Mouse (Mus musculus) CH12.LX (cell line): Measurements from ENCODE around the gene Dtx3l. TPM values are rescaled to one million over a fixed set of nuclear protein-coding genes. Genes with fewer than 3 reads are reported as not detected.
A peak's percentile ranks its signal among the peaks of the same experiment; 100 is the strongest.

Experiments used
- DNase-seq: peaks from one replicate; pipeline ENCODE4 v3.0.0-alpha.2; 2013; ENCODE audit errors: extremely low read depth
- H3K27ac ChIP-seq: 2 replicates; pipeline ENCODE4 v1.5.1; 2012; ENCODE audit warnings: low read depth, mild to moderate bottlenecking, control low read depth, moderate library complexity; ENCODE audit not compliant: insufficient read depth
- H3K27me3 ChIP-seq: replicated peaks from 2 replicates; pipeline ENCODE3; 2012; ENCODE audit warnings: inconsistent platforms
- H3K36me3 ChIP-seq, 2 experiments: replicated peaks in 1 of 2; 2 replicates each; pipeline versions ENCODE3 to v1.6.1; 2012; ENCODE audit warnings: inconsistent platforms in 1 of 2, low read length in 1 of 2, mild to moderate bottlenecking in 1 of 2, mixed read lengths in 1 of 2, moderate library complexity in 1 of 2; ENCODE audit not compliant: control insufficient read depth in 1 of 2, insufficient read depth in 1 of 2
- H3K4me1 ChIP-seq, 2 experiments: 2 replicates each; pipeline ENCODE4 v1.6.1; 2012; ENCODE audit warnings: inconsistent platforms in 1 of 2, moderate library complexity in 1 of 2; ENCODE audit not compliant: insufficient read depth in 2 of 2, control insufficient read depth in 1 of 2
- H3K4me2 ChIP-seq: 2 replicates; pipeline ENCODE4 v1.6.1; 2012; ENCODE audit warnings: low read depth, mild to moderate bottlenecking, control low read depth; ENCODE audit not compliant: poor library complexity, insufficient read depth, severe bottlenecking
- H3K4me3 ChIP-seq, 3 experiments: fragments of 150-350 bp in 1 of 3; sonication (generic) in 1 of 3; replicated peaks in 1 of 3; 2 replicates each; pipeline versions ENCODE3 to v1.5.1; 2011 to 2012; ENCODE audit warnings: low read depth in 2 of 3, low read length in 2 of 3, mild to moderate bottlenecking in 2 of 3, moderate library complexity in 2 of 3, control low read depth in 1 of 3, improper control_type of control experiment in 1 of 3, inconsistent platforms in 1 of 3, mixed read lengths in 1 of 3; ENCODE audit not compliant: poor library complexity in 1 of 3
- H3K79me2 ChIP-seq: replicated peaks from 2 replicates; pipeline ENCODE4 v1.6.1; 2012; ENCODE audit warnings: mild to moderate bottlenecking, moderate library complexity; ENCODE audit not compliant: control insufficient read depth, poor library complexity, insufficient read depth, severe bottlenecking; ENCODE audit errors: extremely low read depth
- H3K9ac ChIP-seq: 2 replicates; pipeline ENCODE4 v1.6.1; 2012; ENCODE audit warnings: low read depth, mild to moderate bottlenecking, control low read depth, moderate library complexity; ENCODE audit not compliant: insufficient read depth
- H3K9me3 ChIP-seq: replicated peaks from 2 replicates; pipeline ENCODE3; 2012; ENCODE audit warnings: low read length, inconsistent platforms, mixed read lengths
- BHLHE40 ChIP-seq: IDR thresholded peaks from 2 replicates; pipeline ENCODE4 v1.6.1; 2011; ENCODE audit warnings: mild to moderate bottlenecking, low read depth, low read length, improper control_type of control experiment
- CHD1 ChIP-seq: IDR thresholded peaks from 2 replicates; pipeline ENCODE4 v1.6.1; 2012; ENCODE audit warnings: low read depth, low read length, improper control_type of control experiment, inconsistent platforms
- CHD2 ChIP-seq: IDR thresholded peaks from 2 replicates; pipeline ENCODE4 v1.6.1; 2011; ENCODE audit warnings: low read length, improper control_type of control experiment
- CTCF ChIP-seq, 2 experiments: IDR thresholded peaks in 1 of 2; conservative IDR thresholded peaks in 1 of 2; 2 replicates each; pipeline ENCODE4 v1.5.1; 2011 to 2012; ENCODE audit warnings: low read depth in 2 of 2, low read length in 2 of 2, improper control_type of control experiment in 1 of 2, inconsistent platforms in 1 of 2, mild to moderate bottlenecking in 1 of 2, moderate library complexity in 1 of 2
- E2F4 ChIP-seq: IDR thresholded peaks from 2 replicates; pipeline ENCODE4 v1.6.1; 2011; ENCODE audit warnings: low read depth, low read length, improper control_type of control experiment; ENCODE audit not compliant: insufficient replicate concordance
- ELF1 ChIP-seq: IDR thresholded peaks from 2 replicates; pipeline ENCODE4 v1.6.1; 2014; ENCODE audit warnings: low read depth, mild to moderate bottlenecking, inconsistent platforms, low read length, improper control_type of control experiment
- EP300 ChIP-seq: IDR thresholded peaks from 2 replicates; pipeline ENCODE4 v1.6.1; 2011; ENCODE audit warnings: low read length, improper control_type of control experiment
- ETS1 ChIP-seq: conservative IDR thresholded peaks from 2 replicates; pipeline ENCODE4 v1.6.1; 2012; ENCODE audit warnings: low read depth, mild to moderate bottlenecking, inconsistent platforms, low read length, improper control_type of control experiment, moderate library complexity
- GABPA ChIP-seq: IDR thresholded peaks from 2 replicates; pipeline ENCODE4 v1.6.1; 2012; ENCODE audit warnings: low read depth, low read length, improper control_type of control experiment, inconsistent platforms; ENCODE audit not compliant: insufficient replicate concordance
- HCFC1 ChIP-seq: IDR thresholded peaks from 2 replicates; pipeline ENCODE4 v1.6.1; 2012; ENCODE audit warnings: low read depth, mild to moderate bottlenecking, inconsistent platforms, low read length, improper control_type of control experiment
- IRF4 ChIP-seq: IDR thresholded peaks from 2 replicates; pipeline ENCODE4 v1.6.1; 2014; ENCODE audit warnings: low read depth, mild to moderate bottlenecking, inconsistent platforms, low read length, improper control_type of control experiment
- JUN ChIP-seq: IDR thresholded peaks from 2 replicates; pipeline ENCODE4 v1.6.1; 2011; ENCODE audit warnings: low read depth, mild to moderate bottlenecking, low read length, improper control_type of control experiment, moderate library complexity; ENCODE audit not compliant: insufficient read depth
- JUND ChIP-seq: conservative IDR thresholded peaks from 2 replicates; pipeline ENCODE4 v1.6.1; 2011; ENCODE audit warnings: low read depth, low read length, improper control_type of control experiment
- KAT2A ChIP-seq: IDR thresholded peaks from 2 replicates; pipeline ENCODE4 v1.6.1; 2012; ENCODE audit warnings: low read length, improper control_type of control experiment, inconsistent platforms; ENCODE audit not compliant: insufficient replicate concordance
- MAFK ChIP-seq: IDR thresholded peaks from 2 replicates; pipeline ENCODE4 v1.6.1; 2011; ENCODE audit warnings: low read length, improper control_type of control experiment; ENCODE audit not compliant: insufficient replicate concordance
- MAX ChIP-seq: IDR thresholded peaks from 2 replicates; pipeline ENCODE4 v1.6.1; 2011; ENCODE audit warnings: low read length, improper control_type of control experiment
- MAZ ChIP-seq: IDR thresholded peaks from 2 replicates; pipeline ENCODE4 v1.6.1; 2012; ENCODE audit warnings: low read depth, mild to moderate bottlenecking, inconsistent platforms, low read length, improper control_type of control experiment, moderate library complexity
- MEF2A ChIP-seq: IDR thresholded peaks from 2 replicates; pipeline ENCODE4 v1.6.1; 2014; ENCODE audit warnings: low read depth, mild to moderate bottlenecking, inconsistent platforms, low read length, improper control_type of control experiment, borderline replicate concordance
- MXI1 ChIP-seq: IDR thresholded peaks from 2 replicates; pipeline ENCODE4 v1.6.1; 2011; ENCODE audit warnings: mild to moderate bottlenecking, low read depth, low read length, improper control_type of control experiment
- MYC ChIP-seq: IDR thresholded peaks from 2 replicates; pipeline ENCODE4 v1.6.1; 2011; ENCODE audit warnings: low read depth, mild to moderate bottlenecking, improper control_type of control experiment, low read length
- NELFE ChIP-seq: IDR thresholded peaks from 2 replicates; pipeline ENCODE4 v1.6.1; 2011; ENCODE audit warnings: low read depth, low read length, improper control_type of control experiment
- NRF1 ChIP-seq: IDR thresholded peaks from 2 replicates; pipeline ENCODE4 v1.6.1; 2014; ENCODE audit warnings: low read depth, mild to moderate bottlenecking, inconsistent platforms, low read length, improper control_type of control experiment, moderate library complexity
- PAX5 ChIP-seq: IDR thresholded peaks from 2 replicates; pipeline ENCODE4 v1.6.1; 2012; ENCODE audit warnings: low read length, inconsistent platforms, mixed read lengths
- POLR2A ChIP-seq: IDR thresholded peaks from 2 replicates; pipeline ENCODE4 v1.6.1; 2011; ENCODE audit warnings: low read depth, mild to moderate bottlenecking, improper control_type of control experiment, low read length
- POLR2AphosphoS2 ChIP-seq: IDR thresholded peaks from 2 replicates; pipeline ENCODE4 v1.6.1; 2011; ENCODE audit warnings: low read depth, low read length, improper control_type of control experiment
- RAD21 ChIP-seq: IDR thresholded peaks from 2 replicates; pipeline ENCODE4 v1.6.1; 2011; ENCODE audit warnings: low read depth, mild to moderate bottlenecking, low read length, improper control_type of control experiment, moderate library complexity
- SIN3A ChIP-seq: IDR thresholded peaks from 2 replicates; pipeline ENCODE4 v1.6.1; 2012; ENCODE audit warnings: low read length, improper control_type of control experiment, inconsistent platforms
- SMC3 ChIP-seq: IDR thresholded peaks from 2 replicates; pipeline ENCODE4 v1.6.1; 2011; ENCODE audit warnings: low read depth, low read length, improper control_type of control experiment
- TBP ChIP-seq: conservative IDR thresholded peaks from 2 replicates; pipeline ENCODE4 v1.6.1; 2011; ENCODE audit warnings: low read depth, low read length, improper control_type of control experiment
- TCF12 ChIP-seq: IDR thresholded peaks from 2 replicates; pipeline ENCODE4 v1.6.1; 2014; ENCODE audit warnings: low read depth, mild to moderate bottlenecking, inconsistent platforms, low read length, improper control_type of control experiment
- UBTF ChIP-seq: IDR thresholded peaks from 2 replicates; pipeline ENCODE4 v1.6.1; 2012; ENCODE audit warnings: low read depth, mild to moderate bottlenecking, inconsistent platforms, low read length, improper control_type of control experiment, moderate library complexity
- USF1 ChIP-seq: IDR thresholded peaks from 2 replicates; pipeline ENCODE4 v1.6.1; 2014; ENCODE audit warnings: low read depth, mild to moderate bottlenecking, inconsistent platforms, low read length, improper control_type of control experiment
- USF2 ChIP-seq: conservative IDR thresholded peaks from 2 replicates; pipeline ENCODE4 v1.6.1; 2011; ENCODE audit warnings: low read depth, low read length, improper control_type of control experiment
- ZC3H11A ChIP-seq: IDR thresholded peaks from 2 replicates; pipeline ENCODE4 v1.6.1; 2012; ENCODE audit warnings: low read depth, mild to moderate bottlenecking, inconsistent platforms, low read length, improper control_type of control experiment
- ZKSCAN1 ChIP-seq: IDR thresholded peaks from 2 replicates; pipeline ENCODE4 v1.6.1; 2012; ENCODE audit warnings: low read depth, inconsistent platforms, low read length, improper control_type of control experiment, borderline replicate concordance
- ZMIZ1 ChIP-seq: IDR thresholded peaks from 2 replicates; pipeline ENCODE4 v1.6.1; 2012; ENCODE audit warnings: low read depth, mild to moderate bottlenecking, inconsistent platforms, low read length, improper control_type of control experiment
- ZNF384 ChIP-seq: IDR thresholded peaks from 2 replicates; pipeline ENCODE4 v1.6.1; 2012; ENCODE audit warnings: low read depth, low read length, improper control_type of control experiment, inconsistent platforms
- dilution Hi-C: fragments of 300-500 bp; cut with MboI; formaldehyde crosslinking; loops from 2 replicates; pipeline ENCODE4 v1.14.3; 2020; ENCODE audit warnings: low sequenced_read_pairs; ENCODE audit not compliant: extremely low pct_unique_long_range_greater_than_20kb, extremely low pct_ligation_motif_present
- in situ Hi-C: fragments of 300-500 bp; cut with MboI; formaldehyde crosslinking; loops from 3 replicates; pipeline ENCODE4 v1.14.3; 2019; ENCODE audit warnings: low sequenced_read_pairs, low pct_ligation_motif_present, low pct_unique_long_range_greater_than_20kb, mixed read lengths
- polyA plus RNA-seq: library from polyadenylated mRNA; unstranded; fragments of >175 nt; gene quantifications from 2 replicates; pipeline ENCODE4 v1.2.1, GENCODE M21; 2012; ENCODE audit warnings: low read depth; ENCODE audit not compliant: insufficient read length
- total RNA-seq, 2 experiments: library from RNA; depleted of rRNA; stranded (reverse); fragments of 300-350 nt in 1 of 2; fragments of >200 nt in 1 of 2; gene quantifications; 2 replicates each; pipeline ENCODE4 v1.2.3; 2012 to 2014

Gene Dtx3l
- 10.7 and 14.4 TPM in 2 replicates for total RNA-seq (2012; rRNA removed)
- total RNA-seq (2014; rRNA removed), result 20.4 and 21.1 TPM in 2 replicates
- polyA plus RNA-seq, result 12.8 and 17.4 TPM in 2 replicates

DNA sequence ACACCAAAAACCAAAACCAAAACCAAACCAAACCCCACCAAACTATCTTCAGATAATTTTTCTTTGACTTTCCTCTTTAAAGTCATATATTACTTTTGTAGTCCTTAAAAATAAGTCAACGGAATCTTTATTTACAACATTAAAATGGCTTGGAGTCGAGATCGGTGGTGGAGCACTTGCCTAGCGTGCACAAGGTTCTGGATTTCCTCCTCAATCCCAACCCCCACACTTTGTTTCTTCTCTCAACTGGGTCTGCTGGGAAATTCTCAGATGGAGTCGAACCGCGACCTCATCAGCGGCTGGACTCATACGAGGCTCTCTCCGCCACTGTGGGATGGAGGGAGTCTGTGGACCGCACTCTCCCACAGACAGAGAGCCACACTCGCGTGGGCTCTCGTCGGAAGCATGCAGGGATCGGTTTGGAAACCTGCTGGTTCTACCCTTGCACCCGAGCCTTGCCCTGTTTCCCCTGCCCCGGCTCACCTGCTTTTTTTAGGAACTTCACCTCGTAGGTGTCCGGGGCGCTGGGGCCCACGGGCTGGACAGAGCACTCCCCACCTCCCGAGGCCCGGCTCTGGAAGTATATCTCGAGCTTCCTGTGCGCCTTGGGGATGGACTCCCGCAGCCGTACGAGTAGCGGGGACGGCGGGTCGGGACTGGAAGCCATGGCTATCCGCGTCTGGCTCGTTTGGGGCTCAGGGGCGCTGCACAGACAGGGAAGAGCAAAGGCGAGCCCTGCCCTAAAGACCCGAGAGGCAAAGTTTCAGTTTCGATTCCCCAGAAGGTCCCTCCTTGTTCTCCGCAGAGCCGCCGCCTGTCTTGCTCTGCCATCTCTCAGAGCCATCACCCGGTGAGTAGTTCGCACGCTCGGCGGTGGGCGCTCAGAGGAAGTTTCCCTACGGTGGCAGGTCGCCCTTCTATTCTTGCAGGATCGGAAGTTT lies at the start of gene Dtx3l, which contains the start of gene Parp9:
TSS of gene Dtx3l (minus strand) at position 941 of the 941 bp plus-strand sequence.
TSS of gene Parp9 (plus strand) at position 260 of the 941 bp plus-strand sequence.
- H3K36me3 ChIP-seq, result peaks cover 32 to 57% of the 10 kb centered on the region in 2 experiments
- peak within 1 kb of the TSS; percentile 68 to 100 (median 69) for H3K4me3 ChIP-seq
- dilution Hi-C loops (no loop called here), in situ Hi-C loops (loop anchor here (5.0 to 10.0 kb wide), 2 partner anchors 66 to 194 kb away; partner anchors contain the start of gene Parp14)
- H3K79me2 ChIP-seq, result peaks cover 6% of the 10 kb centered on the region
- H3K9me3 ChIP-seq, result no peaks in the 10 kb centered on the region
- peak within 1 kb of the TSS; percentile 95 for H3K4me2 ChIP-seq
- peak; percentile 86 for DNase-seq
- H3K4me1 ChIP-seq, result peaks cover 6 to 28% of the 10 kb centered on the region in 2 experiments
- H3K9ac ChIP-seq, result peak within 1 kb of the TSS; percentile 64
- no peaks in the 10 kb centered on the region for H3K27me3 ChIP-seq
- peak within 1 kb of the TSS; percentile 55 for H3K27ac ChIP-seq
- peak; percentile 95 for TF ChIP-seq IRF4
- TF ChIP-seq MAFK, result no peak
- TF ChIP-seq MYC, result peak; percentile 48; the same call in 1 of the 2 replicates
- TF ChIP-seq MEF2A, result no peak; the same call in 1 of the 2 replicates
- peak; percentile 47 for TF ChIP-seq SIN3A
- peak; percentile 63; the same call in 1 of the 2 replicates for TF ChIP-seq POLR2A
- TF ChIP-seq ELF1, result peak; percentile 27; the same call in 1 of the 2 replicates
- peak; percentile 78 for TF ChIP-seq UBTF
- TF ChIP-seq TBP, result peak; percentile 68
- TF ChIP-seq ETS1, result peak; percentile 30; the same call in 1 of the 2 replicates
- no peak for TF ChIP-seq E2F4
- no peak for TF ChIP-seq USF1
- peak; percentile 15 for TF ChIP-seq NELFE
- TF ChIP-seq BHLHE40, result peak; percentile 60; the same call in 1 of the 2 replicates
- no peak for TF ChIP-seq HCFC1
- TF ChIP-seq RAD21, result no peak
- no peak for TF ChIP-seq KAT2A
- no peak for TF ChIP-seq JUND
- TF ChIP-seq MAX, result peak; percentile 35; the same call in 1 of the 2 replicates
- TF ChIP-seq JUN, result no peak
- TF ChIP-seq CTCF (conservative IDR thresholded peaks at IDR 0.05 in 1 of 2, IDR thresholded peaks at IDR 0.05 in 1 of 2; ENCODE audit: low read depth in 2 of 2, low read length in 2 of 2), result no peak
- TF ChIP-seq GABPA, result no peak
- no peak for TF ChIP-seq MAZ
- TF ChIP-seq SMC3, result no peak
- TF ChIP-seq ZNF384, result no peak
- TF ChIP-seq USF2, result no peak
- TF ChIP-seq CHD1, result peak; percentile 92; the same call in 1 of the 2 replicates
- TF ChIP-seq NRF1, result no peak
- no peak for TF ChIP-seq ZC3H11A
- peak; percentile 87 for TF ChIP-seq CHD2
- no peak for TF ChIP-seq ZKSCAN1
- TF ChIP-seq ZMIZ1, result 0 out of 2 replicates have a peak, but pooled peaks have one; percentile 6
- TF ChIP-seq PAX5, result no peak
- TF ChIP-seq POLR2AphosphoS2, result no peak
- TF ChIP-seq TCF12, result peak; percentile 62; the same call in 1 of the 2 replicates
- TF ChIP-seq MXI1, result no peak; the same call in 1 of the 2 replicates
- peak; percentile 14; the same call in 1 of the 2 replicates for TF ChIP-seq EP300
